34 mouse cellular contexts compared by ENCODE assay signal in the genomic region with DNA sequence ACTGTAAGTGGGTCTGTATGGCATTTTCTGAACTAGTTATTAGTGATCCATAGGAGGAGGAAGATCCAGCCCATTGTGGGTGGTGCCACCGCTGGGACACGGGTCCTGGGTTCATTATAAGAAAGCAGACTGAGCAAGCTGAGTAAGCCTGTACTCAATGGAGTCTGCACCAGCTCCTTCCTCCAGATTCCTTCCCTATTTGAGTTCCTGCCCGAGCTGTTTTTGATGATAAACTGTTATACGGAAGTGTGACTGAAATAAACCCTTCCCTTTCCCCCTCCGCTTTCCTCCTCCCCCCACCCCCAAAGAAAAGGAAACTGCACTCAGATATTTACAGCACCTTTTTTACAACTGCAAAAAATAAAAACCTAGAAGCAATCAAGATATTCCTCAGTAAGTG.
DNase-seq lines count a peak whose midpoint lies in the region; ATAC-seq and TF ChIP-seq lines count a peak whose summit lies in the region.
"Had no signal": no experiment of that assay in that cellular context is flagged by ENCODE, and none has a peak within 500 bp of the region (broad histone marks: within the 10 kb centered on the region; RNA-seq: fewer than 3 reads in every experiment).

No protein-coding gene starts in this region.

- no peaks in the 10 kb centered on the region for H3K27me3 ChIP-seq in splenic B cell, adult 2 months (ENCODE audit: control insufficient read depth, insufficient read depth, low read length, poor library complexity, severe bottlenecking)
- H3K27me3 ChIP-seq: embryonic facial prominence, embryonic 12.5 days; heart, embryonic 15.5 days; liver, embryonic 13.5 days; neural tube, embryonic 13.5 days had no signal

- peak; percentile 80 for ATAC-seq in granulocyte monocyte progenitor cell, adult 5-6 weeks (replicated peaks; ENCODE audit: poor library complexity, severe bottlenecking)
- ATAC-seq: CD4-positive, CD25-positive, alpha-beta regulatory T cell, adult 4 months; forebrain, embryonic 14.5 days; intestine, postnatal 0 days; midbrain, embryonic 16.5 days had no signal

- H3K27ac ChIP-seq in left cerebral cortex, adult 2 months = no peak overlapping the region
- H3K27ac ChIP-seq: embryonic facial prominence, embryonic 12.5 days; heart, embryonic 15.5 days; hindbrain, embryonic 14.5 days; layer of hippocampus, adult 2 months; liver, embryonic 13.5 days; midbrain, embryonic 10.5 days; neural tube, embryonic 13.5 days; stomach, postnatal 0 days had no signal

- no peak overlapping the region for H3K4me3 ChIP-seq in left cerebral cortex, adult 2 months
- H3K4me3 ChIP-seq: embryonic facial prominence, embryonic 12.5 days; heart, embryonic 15.5 days; layer of hippocampus, adult 2 months; liver, embryonic 13.5 days; midbrain, embryonic 10.5 days; myocyte; neural tube, embryonic 13.5 days had no signal

- DNase-seq in heart, adult 8-10 months (ENCODE audit: low spot score) = peak; percentile 5
- DNase-seq in heart, postnatal 10 days = no peak
- peak; percentile 3 to 4 for DNase-seq in spleen, postnatal 36 days (ENCODE audit: low spot score in 2 of 2)
- no peak for DNase-seq in spleen, adult 18-20 months
- DNase-seq in splenic B cell, adult 2 months (ENCODE audit: low read depth, low spot score) = peak; percentile 7
- no peak for DNase-seq in right cerebral cortex, postnatal 36 days (ENCODE audit: low spot score in 2 of 2)
- DNase-seq in left cerebral cortex, adult 2 months (ENCODE audit: extremely low spot score in 1 of 2, low spot score in 2 of 2) = no peak
- DNase-seq: adrenal gland, adult 8-10 months; cerebellum, adult 11 months; cerebellum, adult 9-10 months; cerebellum, postnatal 36 days; embryo, embryonic 11 days; gastrocnemius, postnatal 25 days; heart, postnatal 36 days; kidney, postnatal 14 days; left cerebral cortex, postnatal 4 days; liver, embryonic 13.5 days; lung, adult 2 months; lung, postnatal 4 days; thymus, adult 18-20 months; thymus, postnatal 25 days had no signal

- no peaks in the 10 kb centered on the region for H3K36me3 ChIP-seq in splenic B cell, adult 2 months (ENCODE audit: control insufficient read depth, insufficient read depth, low read length, poor library complexity, severe bottlenecking)
- H3K36me3 ChIP-seq: embryonic facial prominence, embryonic 12.5 days; heart, embryonic 15.5 days; liver, embryonic 13.5 days; midbrain, embryonic 10.5 days; neural tube, embryonic 13.5 days had no signal

- intact Hi-C loops in heart, postnatal 10 days (cut with DNase I) = no loop called here
- intact Hi-C loops in left cerebral cortex, adult 2 months (cut with DNase I) = no loop called here

- TF ChIP-seq CTCF in left cerebral cortex, adult 2 months (IDR thresholded peaks at IDR 0.05) = no peak

Comparison
In these comparisons a context has a peak if more than half of its experiments do, and no peak if none do; other contexts are left out.
1. DNase-seq: peak in heart, adult 8-10 months (single experiment), spleen, postnatal 36 days (2 of 2) and splenic B cell, adult 2 months (single experiment); none in heart, postnatal 10 days (0 of 2), spleen, adult 18-20 months (0 of 2), right cerebral cortex, postnatal 36 days (0 of 2) and left cerebral cortex, adult 2 months (0 of 2).